In genomic region chr2:44952830-44953422, GRCm38 (mm10) we compare ENCODE assay signal across 9 mouse cellular contexts. TPM values are rescaled to one million over a fixed set of nuclear protein-coding genes. Genes with fewer than 3 reads are reported as not detected.
DNase-seq lines count a peak whose midpoint lies in the region; ATAC-seq and TF ChIP-seq lines count a peak whose summit lies in the region.
"Had no signal": no experiment of that assay in that cellular context is flagged by ENCODE, and none has a peak within 500 bp of the region (broad histone marks: within the 10 kb centered on the region; RNA-seq: fewer than 3 reads in every experiment).

No protein-coding gene starts in this region.

- TF ChIP-seq POLR2A in limb, embryonic 14.5 days (IDR thresholded peaks at IDR 0.05; ENCODE audit: borderline replicate concordance, extremely low read depth, insufficient read depth, insufficient read length) = no peak

- no peaks in the 10 kb centered on the region for H3K9me3 ChIP-seq in heart, embryonic 11.5 days (replicated peaks; ENCODE audit: control insufficient read depth, low read length)
- H3K9me3 ChIP-seq in limb, embryonic 14.5 days (ENCODE audit: control insufficient read depth, low read length) = no peaks in the 10 kb centered on the region
- no peaks in the 10 kb centered on the region for H3K9me3 ChIP-seq in stomach, embryonic 16.5 days (replicated peaks; ENCODE audit: control insufficient read depth, low read length)
- no peaks in the 10 kb centered on the region for H3K9me3 ChIP-seq in midbrain, embryonic 15.5 days
- H3K9me3 ChIP-seq: embryonic facial prominence, embryonic 15.5 days had no signal

- H3K27ac ChIP-seq in heart, embryonic 11.5 days (ENCODE audit: low read depth, low read length) = peak overlapping the region; percentile 42; the same call in 1 of the 2 replicates
- no peak overlapping the region for H3K27ac ChIP-seq in limb, embryonic 14.5 days (replicated peaks; ENCODE audit: low read depth, low read length)
- H3K27ac ChIP-seq in stomach, embryonic 16.5 days (ENCODE audit: low read length) = peak overlapping the region; percentile 64
- no peak overlapping the region for H3K27ac ChIP-seq in midbrain, embryonic 15.5 days
- H3K27ac ChIP-seq: embryonic facial prominence, embryonic 15.5 days had no signal

- WGBS in heart, embryonic 11.5 days (ENCODE audit: insufficient replicate concordance) = 28% methylated on average over 6 of the region's 6 CpGs
- 45% methylated on average over 6 of the region's 6 CpGs for WGBS in limb, embryonic 14.5 days
- WGBS in stomach, embryonic 16.5 days = 47% methylated on average over 6 of the region's 6 CpGs
- 35% methylated on average over 6 of the region's 6 CpGs for WGBS in midbrain, embryonic 15.5 days

- ATAC-seq in heart, embryonic 11.5 days (replicated peaks; ENCODE audit: insufficient number of reproducible peaks, low FRiP score, low TSS enrichment) = peak; percentile 67; the same call in 1 of the 2 replicates
- ATAC-seq in limb, embryonic 14.5 days (ENCODE audit: low FRiP score, low read depth) = no peak
- no peak; the same call in 1 of the 2 replicates for ATAC-seq in stomach, embryonic 16.5 days (ENCODE audit: insufficient read depth, low FRiP score)
- ATAC-seq in frontal cortex, adult (ENCODE audit: low TSS enrichment) = no peak
- no peak for ATAC-seq in midbrain, embryonic 15.5 days (replicated peaks)

- no peaks in the 10 kb centered on the region for H3K27me3 ChIP-seq in heart, embryonic 11.5 days (ENCODE audit: control insufficient read depth, insufficient read depth, low read length)
- no peaks in the 10 kb centered on the region for H3K27me3 ChIP-seq in limb, embryonic 14.5 days (ENCODE audit: control insufficient read depth, insufficient read depth, low read length)
- no peaks in the 10 kb centered on the region for H3K27me3 ChIP-seq in stomach, embryonic 16.5 days (ENCODE audit: control insufficient read depth, insufficient read depth, low read length)
- no peaks in the 10 kb centered on the region for H3K27me3 ChIP-seq in midbrain, embryonic 15.5 days (replicated peaks)
- H3K27me3 ChIP-seq: embryonic facial prominence, embryonic 15.5 days had no signal

- H3K36me3 ChIP-seq in heart, embryonic 11.5 days (ENCODE audit: control insufficient read depth, insufficient read depth, low read length) = no peaks in the 10 kb centered on the region
- no peaks in the 10 kb centered on the region for H3K36me3 ChIP-seq in limb, embryonic 14.5 days (ENCODE audit: control insufficient read depth, insufficient read depth, low read length)
- no peaks in the 10 kb centered on the region for H3K36me3 ChIP-seq in stomach, embryonic 16.5 days (ENCODE audit: control insufficient read depth, insufficient read depth, low read length)
- no peaks in the 10 kb centered on the region for H3K36me3 ChIP-seq in midbrain, embryonic 15.5 days (replicated peaks)
- H3K36me3 ChIP-seq: embryonic facial prominence, embryonic 15.5 days had no signal

- DNase-seq in CD4-positive, CD25-positive, alpha-beta regulatory T cell, adult 2 months (ENCODE audit: low read depth, low spot score) = peak; percentile 30
- DNase-seq in adrenal gland, adult 8-10 months = peak; percentile 60
- DNase-seq in limb, embryonic 14.5 days (ENCODE audit: low spot score) = peak; percentile 14
- DNase-seq in cerebellum, adult 9-10 months = no peak

- H3K4me3 ChIP-seq in heart, embryonic 11.5 days (ENCODE audit: low read depth, low read length) = no peak overlapping the region
- H3K4me3 ChIP-seq in limb, embryonic 14.5 days (replicated peaks; ENCODE audit: low read length) = no peak overlapping the region
- no peak overlapping the region for H3K4me3 ChIP-seq in stomach, embryonic 16.5 days (replicated peaks; ENCODE audit: low read length)
- no peak overlapping the region for H3K4me3 ChIP-seq in midbrain, embryonic 15.5 days
- H3K4me3 ChIP-seq: embryonic facial prominence, embryonic 15.5 days had no signal

- H3K4me1 ChIP-seq in heart, embryonic 11.5 days (ENCODE audit: control insufficient read depth, insufficient read depth, low read length) = peaks cover 20% of the 10 kb centered on the region
- 0 out of 2 replicates have a peak, but pooled peaks cover 3% of the 10 kb centered on the region for H3K4me1 ChIP-seq in limb, embryonic 14.5 days (ENCODE audit: control insufficient read depth, insufficient read depth, low read length)
- peaks cover 15% of the 10 kb centered on the region for H3K4me1 ChIP-seq in stomach, embryonic 16.5 days (ENCODE audit: control insufficient read depth, insufficient read depth, low read length)
- no peaks in the 10 kb centered on the region for H3K4me1 ChIP-seq in midbrain, embryonic 15.5 days
- H3K4me1 ChIP-seq: embryonic facial prominence, embryonic 15.5 days had no signal

- no peak overlapping the region for H3K4me2 ChIP-seq in heart, embryonic 11.5 days
- H3K4me2 ChIP-seq in limb, embryonic 14.5 days (replicated peaks; ENCODE audit: low read depth, low read length, severe bottlenecking) = no peak overlapping the region
- H3K4me2 ChIP-seq in stomach, embryonic 16.5 days (ENCODE audit: low read depth, low read length) = no peak overlapping the region
- no peak overlapping the region for H3K4me2 ChIP-seq in midbrain, embryonic 15.5 days
- H3K4me2 ChIP-seq: embryonic facial prominence, embryonic 15.5 days had no signal

- H3K9ac ChIP-seq in heart, embryonic 11.5 days (ENCODE audit: low read depth, low read length) = no peak overlapping the region
- no peak overlapping the region for H3K9ac ChIP-seq in limb, embryonic 14.5 days (ENCODE audit: low read depth, low read length, severe bottlenecking)
- no peak overlapping the region for H3K9ac ChIP-seq in stomach, embryonic 16.5 days (ENCODE audit: low read length)
- H3K9ac ChIP-seq in midbrain, embryonic 15.5 days = no peak overlapping the region
- H3K9ac ChIP-seq: embryonic facial prominence, embryonic 15.5 days had no signal

RNA-seq across cellular contexts. Expression of gene Gtdc1, which starts 25.5 kb away (rescaled TPM):
- 10 to 100 TPM; 13.0 to 19.7 (median 16.5) TPM for total RNA-seq in adrenal gland, adult 8-10 months (2022)
- polyA plus RNA-seq in heart, embryonic 11.5 days (2014; fragmentation: Nextera tagmentation; extraction: Ambion mirVana) = 9.8 TPM in 2 replicates
- polyA plus RNA-seq in limb, embryonic 14.5 days (2012; rRNA removed) = 22.9 and 23.7 TPM in 2 replicates
- polyA plus RNA-seq in limb, embryonic 14.5 days (2014; fragmentation: Nextera tagmentation; extraction: Ambion mirVana) = 14.3 and 25.0 TPM in 2 replicates
- polyA plus RNA-seq in stomach, embryonic 16.5 days (2015; fragmentation: Nextera tagmentation; extraction: Ambion mirVana) = 11.1 and 11.3 TPM in 2 replicates
- polyA plus RNA-seq in midbrain, embryonic 15.5 days (2015; fragmentation: Nextera tagmentation; extraction: Ambion mirVana) = 16.8 and 17.2 TPM in 2 replicates

Comparison
In these comparisons a context has a peak if more than half of its experiments do, and no peak if none do; other contexts are left out.
1. H3K27ac ChIP-seq: peak in heart, embryonic 11.5 days (single experiment) and stomach, embryonic 16.5 days (single experiment); none in limb, embryonic 14.5 days (single experiment) and midbrain, embryonic 15.5 days (single experiment).